In the genomic region with DNA sequence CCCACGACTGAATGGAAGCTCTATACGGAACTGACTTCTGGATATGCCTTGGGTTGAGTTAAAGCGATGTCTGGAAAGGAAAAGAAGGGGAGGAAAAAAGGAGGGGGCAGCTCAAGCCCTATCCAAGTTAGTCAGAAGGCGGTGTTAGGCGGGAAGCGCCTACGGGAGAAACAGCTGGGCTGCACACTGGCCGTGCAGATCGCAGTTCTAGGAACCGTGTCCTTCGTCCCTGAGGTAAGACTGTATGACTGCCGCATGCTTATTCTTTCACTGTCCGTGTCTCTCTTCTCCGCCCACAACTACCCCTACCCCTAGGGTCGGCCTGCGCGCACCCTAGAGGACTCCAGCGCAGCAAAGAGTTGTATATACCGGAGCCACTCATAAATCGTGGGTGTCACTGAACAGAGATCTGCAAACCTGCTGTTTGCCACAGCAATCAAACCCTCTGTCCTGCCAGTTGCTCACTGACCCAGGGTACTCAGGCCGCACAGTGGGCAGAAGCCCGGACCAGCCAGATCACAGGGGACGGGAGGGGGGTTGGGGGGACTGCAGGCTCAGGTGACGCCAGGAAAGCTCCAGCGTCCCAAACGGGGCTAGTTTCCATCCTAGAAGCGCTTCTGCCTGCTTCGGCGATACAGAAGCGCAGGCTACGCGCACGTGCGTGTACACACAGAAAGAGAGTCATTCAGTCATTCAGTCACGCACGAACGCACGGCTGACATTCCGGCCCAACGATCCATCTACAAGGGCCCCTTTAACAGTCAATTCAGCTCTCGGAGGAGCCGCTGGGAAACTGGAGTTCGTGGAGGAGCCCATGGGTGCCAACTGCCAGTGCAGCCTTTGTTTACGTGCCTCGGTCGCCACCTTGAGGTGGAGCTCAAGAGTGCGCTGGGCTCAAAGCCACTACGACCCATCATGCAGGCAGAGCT, we compare ENCODE assay signal across 8 mouse cellular contexts. TPM values are rescaled to one million over a fixed set of nuclear protein-coding genes. Genes with fewer than 3 reads are reported as not detected.
DNase-seq lines count a peak whose midpoint lies in the region; ATAC-seq and TF ChIP-seq lines count a peak whose summit lies in the region.

No protein-coding gene starts in this region.

- H3K9me3 ChIP-seq in forebrain, embryonic 11.5 days (ENCODE audit: control insufficient read depth, low read length) = no peaks in the 10 kb centered on the region
- H3K9me3 ChIP-seq in heart, embryonic 16.5 days (replicated peaks; ENCODE audit: control insufficient read depth, low read length) = no peaks in the 10 kb centered on the region
- H3K9me3 ChIP-seq in liver, embryonic 15.5 days (replicated peaks) = no peaks in the 10 kb centered on the region
- H3K9me3 ChIP-seq in neural tube, embryonic 12.5 days = no peaks in the 10 kb centered on the region
- no peaks in the 10 kb centered on the region for H3K9me3 ChIP-seq in stomach, postnatal 0 days (ENCODE audit: control insufficient read depth, low read length)

- peak; percentile 92 for TF ChIP-seq CTCF in stomach, postnatal 0 days (IDR thresholded peaks at IDR 0.05; ENCODE audit: low read depth)

- no peak overlapping the region for H3K27ac ChIP-seq in forebrain, embryonic 11.5 days (ENCODE audit: low read depth, low read length)
- no peak overlapping the region for H3K27ac ChIP-seq in heart, embryonic 16.5 days (ENCODE audit: low read length)
- no peak overlapping the region for H3K27ac ChIP-seq in liver, embryonic 15.5 days (replicated peaks)
- peak overlapping the region; percentile 6; the same call in 1 of the 2 replicates for H3K27ac ChIP-seq in neural tube, embryonic 12.5 days
- H3K27ac ChIP-seq in stomach, postnatal 0 days (replicated peaks) = peak overlapping the region; percentile 53

- WGBS in forebrain, embryonic 11.5 days = under 1% methylated on average over 48 of the region's 48 CpGs
- WGBS in heart, embryonic 16.5 days = under 1% methylated on average over 48 of the region's 48 CpGs
- WGBS in liver, embryonic 15.5 days (ENCODE audit: insufficient replicate concordance) = under 1% methylated on average over 48 of the region's 48 CpGs
- under 1% methylated on average over 48 of the region's 48 CpGs for WGBS in neural tube, embryonic 12.5 days
- WGBS in stomach, postnatal 0 days = under 1% methylated on average over 48 of the region's 48 CpGs

- peak; percentile 75 for ATAC-seq in forebrain, embryonic 11.5 days (replicated peaks; ENCODE audit: low FRiP score)
- peak; percentile 85 for ATAC-seq in heart, embryonic 16.5 days (replicated peaks; ENCODE audit: extremely low read depth, insufficient read depth, low FRiP score)
- peak; percentile 44 for ATAC-seq in liver, embryonic 15.5 days (ENCODE audit: insufficient read depth)
- ATAC-seq in neural tube, embryonic 12.5 days (ENCODE audit: low FRiP score, low read depth) = peak; percentile 87
- ATAC-seq in stomach, postnatal 0 days (ENCODE audit: low FRiP score, low TSS enrichment) = peak; percentile 85

- DNase-seq in CD8-positive naive resting alpha-beta T cell, adult 2 months (ENCODE audit: low read depth in 2 of 2, low spot score in 2 of 2) = peak; percentile 51 to 71
- peak; percentile 63 for DNase-seq in c-Kit-positive CD71-positive TER-119-negative erythroid progenitor cells, embryonic 14.5 days (ENCODE audit: low read depth)
- DNase-seq in forebrain, embryonic 11.5 days (ENCODE audit: low spot score) = peak; percentile 92
- peak; percentile 86 to 87 for DNase-seq in kidney, postnatal 25 days
- DNase-seq in stomach, postnatal 0 days (ENCODE audit: low spot score) = peak; percentile 87

- TF ChIP-seq EP300 in stomach, postnatal 0 days (optimal IDR thresholded peaks at IDR 0.05) = no peak

- H3K27me3 ChIP-seq in forebrain, embryonic 11.5 days (ENCODE audit: control insufficient read depth, insufficient read depth, low read length) = peaks cover 5% of the 10 kb centered on the region; the same call in 1 of the 2 replicates
- peaks cover 24% of the 10 kb centered on the region for H3K27me3 ChIP-seq in heart, embryonic 16.5 days (ENCODE audit: control insufficient read depth, insufficient read depth, low read length)
- H3K27me3 ChIP-seq in liver, embryonic 15.5 days = peaks cover 76% of the 10 kb centered on the region
- H3K27me3 ChIP-seq in neural tube, embryonic 12.5 days (replicated peaks) = peaks cover 39% of the 10 kb centered on the region
- no peaks in the 10 kb centered on the region; the same call in 1 of the 2 replicates for H3K27me3 ChIP-seq in stomach, postnatal 0 days (ENCODE audit: control insufficient read depth, insufficient read depth, low read length)

- peak overlapping the region; percentile 66 for H3K9ac ChIP-seq in forebrain, embryonic 11.5 days (ENCODE audit: low read length)
- peak overlapping the region; percentile 66 for H3K9ac ChIP-seq in heart, embryonic 16.5 days (ENCODE audit: low read length)
- no peak overlapping the region for H3K9ac ChIP-seq in liver, embryonic 15.5 days
- peak overlapping the region; percentile 46; the same call in 1 of the 2 replicates for H3K9ac ChIP-seq in neural tube, embryonic 12.5 days
- H3K9ac ChIP-seq in stomach, postnatal 0 days (ENCODE audit: low read length) = peak overlapping the region; percentile 41

- no peaks in the 10 kb centered on the region for H3K36me3 ChIP-seq in forebrain, embryonic 11.5 days (ENCODE audit: control insufficient read depth, insufficient read depth, low read length)
- H3K36me3 ChIP-seq in heart, embryonic 16.5 days (ENCODE audit: control insufficient read depth, insufficient read depth) = no peaks in the 10 kb centered on the region
- H3K36me3 ChIP-seq in liver, embryonic 15.5 days (replicated peaks) = no peaks in the 10 kb centered on the region
- H3K36me3 ChIP-seq in neural tube, embryonic 12.5 days = no peaks in the 10 kb centered on the region
- no peaks in the 10 kb centered on the region for H3K36me3 ChIP-seq in stomach, postnatal 0 days (ENCODE audit: control insufficient read depth, insufficient read depth, low read length)

- peak overlapping the region; percentile 99 for H3K4me2 ChIP-seq in forebrain, embryonic 11.5 days (ENCODE audit: low read depth, low read length, severe bottlenecking)
- peak overlapping the region; percentile 98 for H3K4me2 ChIP-seq in heart, embryonic 16.5 days (ENCODE audit: low read depth, low read length)
- peak overlapping the region; percentile 75 for H3K4me2 ChIP-seq in liver, embryonic 15.5 days
- H3K4me2 ChIP-seq in neural tube, embryonic 12.5 days (replicated peaks) = peak overlapping the region; percentile 99
- H3K4me2 ChIP-seq in stomach, postnatal 0 days (replicated peaks; ENCODE audit: low read depth) = peak overlapping the region; percentile 93

- peak overlapping the region; percentile 48 for H3K4me3 ChIP-seq in forebrain, embryonic 11.5 days (ENCODE audit: low read depth, low read length)
- peak overlapping the region; percentile 58 for H3K4me3 ChIP-seq in heart, embryonic 16.5 days (ENCODE audit: low read length)
- peak overlapping the region; percentile 50 for H3K4me3 ChIP-seq in liver, embryonic 15.5 days (replicated peaks)
- H3K4me3 ChIP-seq in neural tube, embryonic 12.5 days = peak overlapping the region; percentile 38
- peak overlapping the region; percentile 50 for H3K4me3 ChIP-seq in stomach, postnatal 0 days (ENCODE audit: low read depth, low read length)

- peaks cover 16% of the 10 kb centered on the region for H3K4me1 ChIP-seq in forebrain, embryonic 11.5 days (replicated peaks; ENCODE audit: control insufficient read depth, insufficient read depth, low read length)
- peaks cover 11% of the 10 kb centered on the region for H3K4me1 ChIP-seq in heart, embryonic 16.5 days (ENCODE audit: control insufficient read depth, insufficient read depth, low read length)
- peaks cover 22% of the 10 kb centered on the region for H3K4me1 ChIP-seq in liver, embryonic 15.5 days (replicated peaks)
- H3K4me1 ChIP-seq in neural tube, embryonic 12.5 days = peaks cover 32% of the 10 kb centered on the region
- H3K4me1 ChIP-seq in stomach, postnatal 0 days (replicated peaks; ENCODE audit: control insufficient read depth, insufficient read depth) = peaks cover 7% of the 10 kb centered on the region

RNA-seq across cellular contexts. Expression of gene 1110004F10Rik, which starts 0.6 kb away (rescaled TPM):
- 358 and 366 TPM in 2 replicates for polyA plus RNA-seq in forebrain, embryonic 11.5 days (2014; fragmentation: Nextera tagmentation; extraction: Ambion mirVana)
- 168 and 184 TPM in 2 replicates for polyA plus RNA-seq in heart, embryonic 16.5 days (2015; fragmentation: Nextera tagmentation; extraction: Ambion mirVana)
- polyA plus RNA-seq in liver, embryonic 15.5 days (2015; fragmentation: Nextera tagmentation; extraction: Ambion mirVana) = 88.2 and 94.2 TPM in 2 replicates
- 310 and 312 TPM in 2 replicates for polyA plus RNA-seq in neural tube, embryonic 12.5 days (2016; fragmentation: Nextera tagmentation; extraction: Ambion mirVana)
- 159 TPM in 2 replicates for polyA plus RNA-seq in stomach, postnatal 0 days (2015; fragmentation: Nextera tagmentation; extraction: Ambion mirVana)

RNA-seq across cellular contexts. Expression of gene Sox6, which starts 1.2 kb away (rescaled TPM):
- 127 and 154 TPM in 2 replicates for polyA plus RNA-seq in forebrain, embryonic 11.5 days (2014; fragmentation: Nextera tagmentation; extraction: Ambion mirVana)
- polyA plus RNA-seq in heart, embryonic 16.5 days (2015; fragmentation: Nextera tagmentation; extraction: Ambion mirVana) = 25.6 and 28.5 TPM in 2 replicates
- polyA plus RNA-seq in liver, embryonic 15.5 days (2015; fragmentation: Nextera tagmentation; extraction: Ambion mirVana) = 84.4 and 95.6 TPM in 2 replicates
- 67.5 and 74.2 TPM in 2 replicates for polyA plus RNA-seq in neural tube, embryonic 12.5 days (2016; fragmentation: Nextera tagmentation; extraction: Ambion mirVana)
- polyA plus RNA-seq in stomach, postnatal 0 days (2015; fragmentation: Nextera tagmentation; extraction: Ambion mirVana) = 28.7 and 32.2 TPM in 2 replicates

RNA-seq across cellular contexts. Expression of gene Gm4353, which starts 44.6 kb away (rescaled TPM):
- polyA plus RNA-seq in forebrain, embryonic 11.5 days (2014; fragmentation: Nextera tagmentation; extraction: Ambion mirVana) = 0.56 and 0.91 TPM in 2 replicates
- polyA plus RNA-seq in heart, embryonic 16.5 days (2015; fragmentation: Nextera tagmentation; extraction: Ambion mirVana) = 0.70 and 1.6 TPM in 2 replicates
- 0.58 and 0.75 TPM in 2 replicates for polyA plus RNA-seq in liver, embryonic 15.5 days (2015; fragmentation: Nextera tagmentation; extraction: Ambion mirVana)
- polyA plus RNA-seq in neural tube, embryonic 12.5 days (2016; fragmentation: Nextera tagmentation; extraction: Ambion mirVana) = 0.40 and 1.3 TPM in 2 replicates
- polyA plus RNA-seq in stomach, postnatal 0 days (2015; fragmentation: Nextera tagmentation; extraction: Ambion mirVana) = 0.18 and 0.33 TPM in 2 replicates

Comparison
In these comparisons a context has a peak if more than half of its experiments do, and no peak if none do; other contexts are left out.
1. H3K27ac ChIP-seq: peak in neural tube, embryonic 12.5 days (single experiment) and stomach, postnatal 0 days (single experiment); none in forebrain, embryonic 11.5 days (single experiment), heart, embryonic 16.5 days (single experiment) and liver, embryonic 15.5 days (single experiment).
2. Peak in every context shown above with its lines, with median percentiles within 50 percentile points of each other: DNase-seq, ATAC-seq, H3K4me2 ChIP-seq and H3K4me3 ChIP-seq.